Mouse (Mus musculus) forebrain, embryonic 15.5 days (tissue): ENCODE results near the gene Usmg5. TPM values are rescaled to one million over a fixed set of nuclear protein-coding genes. Genes with fewer than 3 reads are reported as not detected.

Source experiments
- ATAC-seq: fragments of 200-750 bp; cut with Nextera tagmentation; replicated peaks from 2 replicates; pipeline ENCODE4 v1.8.0; 2017; ENCODE audit warnings: mild to moderate bottlenecking, moderate TSS enrichment, moderate library complexity
- H3K27ac ChIP-seq: fragments of 300-500 bp; sonication (generic); replicated peaks from 2 replicates; pipeline ENCODE4 v1.5.1; 2015; ENCODE audit warnings: mild to moderate bottlenecking, inconsistent platforms
- H3K27me3 ChIP-seq: fragments of 300-500 bp; sonication (generic); 2 replicates; pipeline ENCODE4 v1.6.1; 2015; ENCODE audit warnings: inconsistent platforms
- H3K36me3 ChIP-seq: fragments of 300-500 bp; sonication (generic); 2 replicates; pipeline ENCODE4 v1.6.1; 2015; ENCODE audit warnings: mild to moderate bottlenecking, inconsistent platforms
- H3K4me1 ChIP-seq: fragments of 300-500 bp; sonication (generic); 2 replicates; pipeline ENCODE4 v1.6.1; 2015; ENCODE audit warnings: inconsistent platforms
- H3K4me2 ChIP-seq: fragments of 300-500 bp; sonication (generic); replicated peaks from 2 replicates; pipeline ENCODE4 v1.6.1; 2015; ENCODE audit warnings: mild to moderate bottlenecking, inconsistent platforms
- H3K4me3 ChIP-seq: fragments of 300-500 bp; sonication (generic); 2 replicates; pipeline ENCODE4 v1.5.1; 2015; ENCODE audit warnings: mild to moderate bottlenecking, inconsistent platforms
- H3K9ac ChIP-seq: fragments of 300-500 bp; sonication (generic); replicated peaks from 2 replicates; pipeline ENCODE4 v1.6.1; 2015; ENCODE audit warnings: mild to moderate bottlenecking, inconsistent platforms
- H3K9me3 ChIP-seq: fragments of 300-500 bp; sonication (generic); 2 replicates; pipeline ENCODE4 v1.6.1; 2016; ENCODE audit warnings: inconsistent platforms
- WGBS: fragments of 180-500 bp; shearing (Covaris S2); methylation state at CpG from one replicate; pipeline ENCODE4 v1.1.7; 2015; ENCODE audit warnings: mixed read lengths; 5-methylcytosine and 5-hydroxymethylcytosine counted together
- polyA plus RNA-seq: library from polyadenylated mRNA; unstranded; fragments of >200 nt; fragmentation: Nextera tagmentation; extraction: Ambion mirVana; gene quantifications from 2 replicates; pipeline ENCODE4 v1.2.1, GENCODE M21; 2015

The Usmg5 gene
- polyA plus RNA-seq, 1 experiment from 2014 or later: 1,420 TPM

GRCm38 (mm10) chr19:47118634-47119033, 28.2 kb upstream of the Usmg5 start:
- H3K27me3 ChIP-seq: no peaks in the 10 kb centered on the region
- peaks cover 62% of the 10 kb centered on the region for H3K36me3 ChIP-seq
- H3K27ac ChIP-seq: no peak overlapping the region
- 75% methylated on average over 2 of the region's 2 CpGs for WGBS
- H3K4me2 ChIP-seq: no peak overlapping the region
- H3K4me1 ChIP-seq: no peaks in the 10 kb centered on the region
- H3K4me3 ChIP-seq: no peak overlapping the region
- no peak overlapping the region for H3K9ac ChIP-seq
- ATAC-seq: no peak
- H3K9me3 ChIP-seq: no peaks in the 10 kb centered on the region

GRCm38 (mm10) chr19:47104641-47105271, 14.3 kb upstream of the Usmg5 start:
- no peak overlapping the region for H3K9ac ChIP-seq
- ATAC-seq: no peak
- H3K9me3 ChIP-seq: no peaks in the 10 kb centered on the region
- H3K4me2 ChIP-seq: no peak overlapping the region
- peaks cover 95% of the 10 kb centered on the region for H3K36me3 ChIP-seq
- no peak overlapping the region for H3K27ac ChIP-seq
- H3K4me3 ChIP-seq: no peak overlapping the region
- no peaks in the 10 kb centered on the region for H3K27me3 ChIP-seq
- 94% methylated on average over 9 of the region's 9 CpGs for WGBS
- H3K4me1 ChIP-seq: no peaks in the 10 kb centered on the region

DNA sequence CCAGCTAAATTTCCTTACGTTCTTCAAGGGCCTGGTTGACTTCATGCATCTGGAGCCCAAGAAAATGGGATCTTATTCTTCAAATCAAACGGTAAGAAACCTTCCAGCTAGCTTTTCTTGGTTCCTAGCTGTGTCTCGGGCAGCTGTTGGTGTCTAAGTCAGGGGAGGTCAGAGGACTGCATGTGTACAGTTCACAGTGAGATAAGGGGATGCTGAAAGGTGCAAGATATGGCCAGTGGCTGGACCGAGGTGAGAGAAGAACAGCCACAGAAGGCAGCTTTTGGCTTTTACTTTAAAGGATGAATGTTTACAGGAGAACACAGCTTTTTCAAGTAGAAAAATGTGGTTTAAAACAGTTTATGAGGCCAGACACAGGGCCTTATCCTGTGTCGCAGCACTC, 10.6 kb upstream of the Usmg5 start:
- no peak for ATAC-seq
- H3K9me3 ChIP-seq: no peaks in the 10 kb centered on the region
- H3K4me1 ChIP-seq: no peaks in the 10 kb centered on the region
- H3K27ac ChIP-seq: no peak overlapping the region
- H3K9ac ChIP-seq: no peak overlapping the region
- H3K36me3 ChIP-seq: peaks cover 93% of the 10 kb centered on the region
- H3K4me3 ChIP-seq: no peak overlapping the region
- no peak overlapping the region for H3K4me2 ChIP-seq
- no peaks in the 10 kb centered on the region for H3K27me3 ChIP-seq
- WGBS: 95% methylated on average over 5 of the region's 5 CpGs

DNA sequence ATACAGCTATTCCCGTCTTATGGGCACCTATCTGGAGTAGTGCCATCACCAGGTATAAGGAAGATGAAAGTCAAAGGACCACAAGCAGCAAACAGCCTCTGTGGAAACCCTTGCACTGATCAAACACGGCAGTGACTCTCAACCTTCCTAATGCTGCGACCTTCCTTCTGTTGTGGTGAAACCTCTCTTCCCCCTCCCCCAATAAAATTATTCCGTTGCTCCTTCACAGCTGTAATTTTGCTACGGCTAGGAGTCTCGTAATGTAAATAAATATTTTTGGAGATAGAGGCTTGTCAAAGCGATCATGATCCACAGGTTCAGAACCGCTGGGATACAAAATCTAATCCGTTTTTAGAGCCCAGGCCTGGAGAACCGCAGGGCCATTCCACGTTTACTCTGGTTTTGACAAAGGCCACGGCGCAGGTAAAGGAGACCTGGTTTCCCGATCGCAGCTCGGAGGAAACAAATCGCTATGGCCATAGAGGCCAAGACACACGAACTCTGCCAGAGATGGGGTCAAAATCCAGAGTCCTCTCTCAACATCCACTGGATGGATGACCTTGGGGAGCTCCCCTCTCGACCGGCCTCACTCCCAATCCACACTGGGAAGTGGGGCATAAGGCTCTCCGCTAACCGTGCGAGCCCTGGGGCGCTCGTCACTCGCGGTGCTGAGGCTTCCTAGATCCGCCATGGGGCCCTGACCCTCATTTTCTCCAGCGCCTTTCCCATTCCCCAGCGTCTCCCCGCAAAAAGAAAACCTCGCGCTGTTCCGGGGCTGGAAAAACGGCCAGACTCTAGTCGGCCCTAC, 525 bp downstream of the Usmg5 start:
- Histone ChIP-seq H3K9me3 (no peaks in the 10 kb centered on the region), H3K4me1 (peaks cover 30% of the 10 kb centered on the region), H3K4me3 (peak overlapping the region; percentile 71), H3K27me3 (no peaks in the 10 kb centered on the region), H3K9ac (peak overlapping the region; percentile 93), H3K4me2 (peak overlapping the region; percentile 77), H3K27ac (peak overlapping the region; percentile 84), H3K36me3 (peaks cover 29% of the 10 kb centered on the region)
- WGBS: 4% methylated on average over 36 of the region's 36 CpGs
- peak; percentile 73 for ATAC-seq

- H3K9ac ChIP-seq: no peak overlapping the region
- H3K27ac ChIP-seq: no peak overlapping the region
- H3K4me3 ChIP-seq: no peak overlapping the region
- H3K36me3 ChIP-seq: peaks cover 31% of the 10 kb centered on the region
- WGBS: 78% methylated on average over 3 of the region's 3 CpGs
- H3K27me3 ChIP-seq: no peaks in the 10 kb centered on the region
- peaks cover 30% of the 10 kb centered on the region for H3K4me1 ChIP-seq
- ATAC-seq: no peak
- H3K9me3 ChIP-seq: no peaks in the 10 kb centered on the region
- no peak overlapping the region for H3K4me2 ChIP-seq
Measured at GRCm38 (mm10) chr19:47088226-47088625, 2.2 kb downstream of the Usmg5 start.

GRCm38 (mm10) chr19:47067924-47068611, 22.4 kb downstream of the Usmg5 start:
- peaks cover 17% of the 10 kb centered on the region for H3K4me1 ChIP-seq
- peak overlapping the region; percentile 70 for H3K4me2 ChIP-seq
- H3K27ac ChIP-seq: peak overlapping the region; percentile 91
- peaks cover 23% of the 10 kb centered on the region for H3K36me3 ChIP-seq
- ATAC-seq: peak; percentile 91
- H3K9ac ChIP-seq: peak overlapping the region; percentile 83
- no peaks in the 10 kb centered on the region for H3K27me3 ChIP-seq
- under 1% methylated on average over 68 of the region's 72 CpGs for WGBS
- no peaks in the 10 kb centered on the region for H3K9me3 ChIP-seq
- H3K4me3 ChIP-seq: peak overlapping the region; percentile 92

DNA sequence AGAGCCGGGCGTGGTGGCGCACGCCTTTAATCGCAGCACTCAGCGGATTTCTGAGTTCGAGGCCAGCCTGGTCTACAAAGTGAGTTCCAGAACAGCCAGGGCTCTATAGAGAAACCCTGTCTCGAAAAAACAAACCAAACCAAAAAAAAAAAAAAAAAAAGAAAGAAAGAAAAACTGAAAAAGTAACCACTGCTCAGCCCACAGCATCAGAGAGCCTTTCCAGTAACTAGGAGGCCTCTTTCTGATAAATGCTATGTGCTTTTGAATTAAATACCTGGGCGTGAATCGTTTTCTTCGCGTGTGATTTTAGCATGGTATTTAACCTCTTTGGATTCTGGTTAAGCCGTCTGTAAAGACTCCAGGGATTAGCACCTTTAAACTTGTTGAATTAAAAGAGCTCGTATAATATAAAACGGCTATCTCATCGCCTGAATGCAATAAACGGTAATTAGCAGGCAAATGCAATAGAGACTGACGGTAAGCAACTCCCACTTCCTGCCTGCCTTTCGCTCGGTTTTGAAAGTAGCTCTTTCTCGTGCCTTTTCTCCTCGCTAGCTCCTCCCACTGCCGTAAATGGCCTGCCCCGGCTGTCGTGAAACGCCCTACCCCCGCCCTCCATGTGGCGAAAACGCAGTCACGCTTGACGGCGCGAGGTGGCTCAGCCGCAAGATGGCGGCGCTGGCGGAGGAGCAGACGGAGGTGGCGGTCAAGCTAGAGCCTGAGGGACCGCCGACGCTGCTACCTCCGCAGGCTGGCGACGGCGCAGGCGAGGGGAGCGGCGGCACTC, 23.2 kb downstream of the Usmg5 start, which contains the start of gene Taf5:
Gene Taf5, plus strand, starts transcription at position 651 of the 787 bp plus-strand sequence.
- no peaks in the 10 kb centered on the region for H3K27me3 ChIP-seq
- ATAC-seq: peak; percentile 86
- WGBS: 10% methylated on average over 48 of the region's 49 CpGs
- H3K4me3 ChIP-seq: peak within 1 kb of the TSS; percentile 92
- H3K4me1 ChIP-seq: peaks cover 17% of the 10 kb centered on the region
- peaks cover 15% of the 10 kb centered on the region for H3K36me3 ChIP-seq
- H3K27ac ChIP-seq: peak within 1 kb of the TSS; percentile 91
- H3K4me2 ChIP-seq: peak within 1 kb of the TSS; percentile 70
- H3K9ac ChIP-seq: peak within 1 kb of the TSS; percentile 83
- H3K9me3 ChIP-seq: no peaks in the 10 kb centered on the region

- Histone ChIP-seq H3K4me1 (peaks cover 17% of the 10 kb centered on the region), H3K36me3 (peaks cover 1% of the 10 kb centered on the region; the same call in 1 of the 2 replicates), H3K4me3 (no peak overlapping the region), H3K27me3 (no peaks in the 10 kb centered on the region), H3K9ac (no peak overlapping the region), H3K9me3 (no peaks in the 10 kb centered on the region), H3K27ac (no peak overlapping the region), H3K4me2 (no peak overlapping the region)
- no peak for ATAC-seq
- WGBS: 91% methylated on average over 3 of the region's 3 CpGs
Measured at GRCm38 (mm10) chr19:47065860-47066259, 24.6 kb downstream of the Usmg5 start.

GRCm38 (mm10) chr19:47057684-47058083, 32.8 kb downstream of the Usmg5 start:
- no peak for ATAC-seq
- no peak overlapping the region for H3K4me2 ChIP-seq
- no peaks in the 10 kb centered on the region for H3K27me3 ChIP-seq
- no peak overlapping the region for H3K9ac ChIP-seq
- no peak overlapping the region for H3K4me3 ChIP-seq
- H3K4me1 ChIP-seq: no peaks in the 10 kb centered on the region
- H3K9me3 ChIP-seq: no peaks in the 10 kb centered on the region
- H3K36me3 ChIP-seq: no peaks in the 10 kb centered on the region
- no peak overlapping the region for H3K27ac ChIP-seq
- WGBS: 61% methylated on average over 1 of the region's 1 CpGs

GRCm38 (mm10) chr19:47053471-47053870, 37.0 kb downstream of the Usmg5 start:
- 93% methylated on average over 4 of the region's 4 CpGs for WGBS
- ATAC-seq: no peak
- Histone ChIP-seq H3K9me3 (no peaks in the 10 kb centered on the region), H3K27me3 (no peaks in the 10 kb centered on the region), H3K4me2 (no peak overlapping the region), H3K36me3 (no peaks in the 10 kb centered on the region), H3K9ac (no peak overlapping the region), H3K4me1 (peaks cover 19% of the 10 kb centered on the region), H3K27ac (no peak overlapping the region), H3K4me3 (no peak overlapping the region)

- Histone ChIP-seq H3K4me1 (peaks cover 24% of the 10 kb centered on the region), H3K36me3 (peaks cover 4% of the 10 kb centered on the region; the same call in 1 of the 2 replicates), H3K9me3 (no peaks in the 10 kb centered on the region), H3K27ac (no peak overlapping the region), H3K27me3 (no peaks in the 10 kb centered on the region), H3K9ac (no peak overlapping the region), H3K4me2 (no peak overlapping the region), H3K4me3 (no peak overlapping the region)
- no peak for ATAC-seq
- WGBS: 81% methylated on average over 4 of the region's 4 CpGs
Measured at GRCm38 (mm10) chr19:47052927-47053326, 37.5 kb downstream of the Usmg5 start.
